Mouse (Mus musculus) erythroblast, embryonic 14.5 days (primary cell): Measurements from ENCODE around the gene Rgs10.

Experiments
- GATA1 ChIP-seq: IDR thresholded peaks from 2 replicates; pipeline ENCODE4 v1.6.1; 2012; ENCODE audit warnings: low read length, inconsistent platforms, mixed read lengths
- TAL1 ChIP-seq: IDR thresholded peaks from 3 replicates; pipeline ENCODE4 v1.6.1; 2012; ENCODE audit warnings: low read length, inconsistent platforms, mixed read lengths

- no peak for TF ChIP-seq GATA1
- no peak for TF ChIP-seq TAL1
Measured at GRCm38 (mm10) chr7:128410708-128411413, 7.7 kb downstream of the Rgs10 start.
